Mouse (Mus musculus): ENCODE results near the gene Prss47.

GRCm38 (mm10) chr13:65052660-65053059 is at the start of gene Prss47:
- TF ChIP-seq CTCF (IDR thresholded peaks at IDR 0.05; ENCODE audit: borderline replicate concordance, insufficient read depth, low read length) (no peak), POLR2A (IDR thresholded peaks at IDR 0.05; ENCODE audit: low read depth, low read length) (no peak)
